Mouse (Mus musculus): ENCODE results near the gene Atg2a.
"Not testable (repeated sequence)": the region's sequence is repeated elsewhere in the genome, so short reads cannot be mapped to it uniquely, and the experiment has no call there.

The Atg2a gene

GRCm38 (mm10) chr19:6296551-6297210 lies 55.2 kb downstream of the Atg2a start:
- no peak for DNase-seq (ENCODE audit: low spot score)

- peak; percentile 75 for DNase-seq (ENCODE audit: low spot score)
Observed at GRCm38 (mm10) chr19:6297641-6298040, 56.2 kb downstream of the Atg2a start.

DNA sequence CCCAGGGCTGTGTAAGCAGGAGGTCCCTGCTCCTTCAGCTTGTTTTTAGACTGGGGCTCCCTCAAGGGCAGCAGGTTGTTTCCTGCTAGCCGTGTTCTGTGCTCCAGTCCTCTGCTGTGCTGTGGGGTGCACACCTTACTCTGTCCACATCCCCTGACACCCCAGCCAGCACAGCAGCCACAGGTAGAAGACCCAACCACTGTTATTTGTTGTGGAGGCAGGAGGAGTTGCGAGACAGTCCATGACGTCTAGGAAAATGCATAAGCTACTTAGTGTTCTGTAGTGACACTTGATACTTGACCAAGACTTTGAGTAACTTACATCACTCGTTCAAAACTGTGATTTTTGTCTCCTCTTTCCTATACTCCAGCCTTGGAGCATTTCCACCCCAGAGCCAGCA lies 57.5 kb downstream of the Atg2a start:
- no peak for DNase-seq (ENCODE audit: low spot score)

- DNase-seq (ENCODE audit: low spot score) = peak; percentile 71
Observed at GRCm38 (mm10) chr19:6299450-6300267, 58.2 kb downstream of the Atg2a start.

GRCm38 (mm10) chr19:6300402-6300841 lies 59.0 kb downstream of the Atg2a start:
- DNase-seq (ENCODE audit: low spot score) = peak; percentile 88

GRCm38 (mm10) chr19:6302114-6302513 lies 60.6 kb downstream of the Atg2a start:
- DNase-seq (ENCODE audit: low spot score) = no peak

GRCm38 (mm10) chr19:6302522-6302921 lies 61.1 kb downstream of the Atg2a start:
- no peak for DNase-seq (ENCODE audit: low spot score)

DNA sequence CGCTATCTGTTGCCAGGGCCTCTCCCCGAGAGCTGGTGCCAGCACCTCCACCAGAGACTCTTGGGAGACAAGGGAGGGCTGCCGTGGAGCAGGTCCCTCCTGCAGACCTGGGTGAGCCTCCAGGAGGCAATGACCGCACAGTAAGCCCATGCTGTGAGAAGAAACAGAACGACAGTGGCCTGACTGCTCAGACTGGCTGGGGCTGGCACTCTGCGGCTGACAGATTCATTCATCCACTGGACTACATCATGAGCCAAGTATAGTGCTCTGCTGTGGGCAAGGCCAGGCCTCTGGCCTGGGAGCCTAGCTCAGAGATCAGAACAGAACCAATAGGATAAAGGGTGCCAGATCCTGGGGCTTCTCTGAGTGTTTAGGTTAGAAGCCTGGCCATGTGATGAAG lies 62.4 kb downstream of the Atg2a start:
- no peak for DNase-seq (ENCODE audit: low spot score)

- peak; percentile 93 for DNase-seq (ENCODE audit: low spot score)
Observed at GRCm38 (mm10) chr19:6304787-6305516, 63.5 kb downstream of the Atg2a start.

DNA sequence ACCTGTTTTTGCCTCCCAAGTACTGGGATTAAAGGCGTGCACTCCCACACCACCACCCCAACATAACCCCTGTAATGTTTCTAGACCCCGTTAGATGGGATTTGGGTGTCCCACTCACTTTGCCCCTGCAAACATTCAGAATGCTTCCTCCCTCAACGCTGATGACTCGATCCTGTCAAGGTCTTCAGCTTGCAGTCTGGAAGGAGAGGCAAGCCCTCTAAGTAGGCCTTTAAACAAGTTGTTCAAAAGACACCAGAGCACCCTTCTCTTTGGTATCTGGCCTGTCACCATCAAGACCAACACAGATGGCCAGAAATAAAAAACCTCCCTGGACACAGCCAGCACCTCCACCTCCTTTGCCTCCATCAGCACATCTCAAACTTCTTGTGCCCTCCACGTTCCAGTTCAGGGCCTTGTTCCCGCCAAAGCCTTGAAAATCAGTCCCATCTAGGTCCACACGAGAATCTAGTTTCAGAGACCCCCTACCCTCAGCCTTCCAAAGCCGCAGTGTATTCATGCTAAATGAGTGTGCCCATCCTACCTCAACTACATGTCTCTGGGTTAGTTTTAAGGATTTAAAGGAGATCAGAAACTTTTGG lies 64.1 kb downstream of the Atg2a start:
- DNase-seq (ENCODE audit: low spot score) = no peak

- peak; percentile 93 for DNase-seq (ENCODE audit: low spot score)
Observed at GRCm38 (mm10) chr19:6306137-6306551, 64.7 kb downstream of the Atg2a start, which contains the start of gene Cdc42bpg. Cdc42bpg (plus strand) TSS chr19:6306456.

- peak; percentile 88 for DNase-seq (ENCODE audit: low spot score)
Observed at GRCm38 (mm10) chr19:6306586-6306985, 65.1 kb downstream of the Atg2a start.

DNA sequence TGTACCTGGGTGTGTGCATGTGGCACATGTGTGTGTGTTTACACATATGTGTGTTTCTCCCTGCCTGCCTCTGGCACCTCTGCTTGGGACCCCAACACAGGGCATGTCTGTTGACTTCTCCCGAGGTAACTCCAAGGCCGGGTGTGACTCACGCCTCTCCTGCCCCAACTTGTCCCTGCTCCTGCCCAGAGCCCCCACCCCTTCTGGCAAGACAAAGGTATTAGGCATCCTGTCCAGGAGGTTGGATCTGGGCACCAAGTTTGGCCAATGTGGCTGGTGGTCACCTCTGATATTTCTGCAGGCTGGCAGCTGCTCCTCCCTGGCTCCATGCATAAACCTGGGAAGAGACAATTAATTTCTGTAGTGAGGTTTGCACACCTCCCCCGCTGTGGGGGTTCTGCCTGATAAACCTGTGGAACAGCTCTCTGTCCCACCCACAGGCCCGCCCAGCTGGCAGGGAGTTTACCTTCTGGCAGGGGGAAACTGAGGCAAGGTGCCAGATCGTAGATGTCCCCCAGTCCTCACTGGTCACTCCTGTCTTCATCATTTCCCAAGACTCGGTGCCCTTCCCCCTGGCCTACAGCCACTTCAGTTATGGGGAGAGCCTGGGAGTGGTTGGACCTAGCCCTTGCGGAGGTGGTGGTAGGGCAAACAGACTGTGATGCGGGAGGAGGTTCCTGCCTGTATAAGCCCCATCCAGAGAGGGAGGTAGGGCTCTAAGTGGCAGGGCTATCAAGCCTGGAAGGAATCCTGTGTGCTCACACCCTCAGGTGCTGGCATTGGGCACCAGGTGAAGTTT lies 66.5 kb downstream of the Atg2a start:
- peak; percentile 84 for DNase-seq (ENCODE audit: low spot score)

DNA sequence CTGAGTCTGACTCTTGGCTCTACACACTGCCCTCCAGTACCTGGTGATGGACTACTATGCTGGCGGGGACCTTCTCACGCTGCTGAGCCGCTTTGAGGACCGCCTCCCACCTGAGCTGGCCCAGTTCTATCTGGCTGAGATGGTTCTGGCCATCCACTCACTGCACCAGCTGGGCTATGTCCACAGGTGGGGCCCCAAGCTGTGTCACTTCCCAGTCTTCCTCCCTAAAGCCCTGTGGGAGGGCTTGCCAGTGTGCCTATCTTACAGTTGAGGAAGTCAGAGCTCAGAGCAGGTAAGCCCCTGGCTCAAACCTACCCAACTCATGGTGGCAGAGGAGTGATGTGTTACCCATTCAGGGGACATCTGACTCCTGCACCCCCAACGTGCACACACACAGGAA lies 68.7 kb downstream of the Atg2a start:
- DNase-seq (ENCODE audit: low spot score) = no peak

- DNase-seq (ENCODE audit: low spot score) = not testable (repeated sequence)
Observed at GRCm38 (mm10) chr19:6311783-6312182, 70.3 kb downstream of the Atg2a start.
